Comparison of ENCODE assay signal across 9 mouse cellular contexts in genomic region chr8:87837266-87837665, GRCm38 (mm10).
DNase-seq lines count a peak whose midpoint lies in the region; ATAC-seq and TF ChIP-seq lines count a peak whose summit lies in the region.
"Had no signal": no experiment of that assay in that cellular context is flagged by ENCODE, and none has a peak within 500 bp of the region (broad histone marks: within the 10 kb centered on the region; RNA-seq: fewer than 3 reads in every experiment).

No protein-coding gene starts in this region.

- H3K4me3 ChIP-seq in lung, embryonic 15.5 days, result no peak overlapping the region
- H3K4me3 ChIP-seq in lung, postnatal 0 days (ENCODE audit: low read depth, low read length), result no peak overlapping the region
- peak overlapping the region; percentile 36 for H3K4me3 ChIP-seq in hindbrain, embryonic 10.5 days
- no peak overlapping the region for H3K4me3 ChIP-seq in limb, embryonic 15.5 days
- H3K4me3 ChIP-seq: myocyte had no signal

- no peaks in the 10 kb centered on the region for H3K9me3 ChIP-seq in lung, embryonic 15.5 days
- H3K9me3 ChIP-seq in lung, postnatal 0 days (ENCODE audit: low read length), result no peaks in the 10 kb centered on the region
- H3K9me3 ChIP-seq in hindbrain, embryonic 10.5 days, result no peaks in the 10 kb centered on the region
- H3K9me3 ChIP-seq in limb, embryonic 15.5 days, result no peaks in the 10 kb centered on the region

- 23% methylated on average over 6 of the region's 6 CpGs for WGBS in lung, embryonic 15.5 days
- WGBS in lung, postnatal 0 days, result 67% methylated on average over 4 of the region's 6 CpGs
- WGBS in hindbrain, embryonic 10.5 days, result 11% methylated on average over 6 of the region's 6 CpGs
- 13% methylated on average over 3 of the region's 6 CpGs for WGBS in limb, embryonic 15.5 days

- TF ChIP-seq CTCF in lung, postnatal 0 days (IDR thresholded peaks at IDR 0.05), result no peak

- no peaks in the 10 kb centered on the region for H3K27me3 ChIP-seq in lung, embryonic 15.5 days
- no peaks in the 10 kb centered on the region for H3K27me3 ChIP-seq in lung, postnatal 0 days (replicated peaks; ENCODE audit: insufficient read depth, low read length)
- no peaks in the 10 kb centered on the region for H3K27me3 ChIP-seq in hindbrain, embryonic 10.5 days (ENCODE audit: insufficient read depth, poor library complexity, severe bottlenecking)
- no peaks in the 10 kb centered on the region for H3K27me3 ChIP-seq in limb, embryonic 15.5 days

- peak overlapping the region; percentile 21 for H3K4me2 ChIP-seq in lung, embryonic 15.5 days
- H3K4me2 ChIP-seq in lung, postnatal 0 days (replicated peaks; ENCODE audit: low read depth, low read length), result no peak overlapping the region
- H3K4me2 ChIP-seq in limb, embryonic 15.5 days, result peak overlapping the region; percentile 32

- no peak for DNase-seq in lung, postnatal 0 days (ENCODE audit: low spot score)
- no peak for DNase-seq in hindbrain, embryonic 10.5 days (ENCODE audit: low spot score)
- no peak for DNase-seq in natural killer cell, adult 2 months (ENCODE audit: low spot score in 2 of 2)
- DNase-seq in Muller cell, postnatal 12 days (ENCODE audit: inconsistent ontology term), result no peak
- DNase-seq in layer of hippocampus, postnatal 14 days (ENCODE audit: low spot score in 2 of 2), result no peak
- DNase-seq: adrenal gland, postnatal 25 days had no signal

- no peak for TF ChIP-seq EP300 in lung, postnatal 0 days (IDR thresholded peaks at IDR 0.05)

- H3K36me3 ChIP-seq in lung, embryonic 15.5 days, result no peaks in the 10 kb centered on the region
- H3K36me3 ChIP-seq in lung, postnatal 0 days (ENCODE audit: insufficient read depth, low read length), result no peaks in the 10 kb centered on the region
- peaks cover 15% of the 10 kb centered on the region for H3K36me3 ChIP-seq in hindbrain, embryonic 10.5 days
- no peaks in the 10 kb centered on the region for H3K36me3 ChIP-seq in limb, embryonic 15.5 days

- peak overlapping the region; percentile 94 for H3K27ac ChIP-seq in lung, embryonic 15.5 days
- no peak overlapping the region for H3K27ac ChIP-seq in lung, postnatal 0 days (ENCODE audit: low read length)
- peak overlapping the region; percentile 94 for H3K27ac ChIP-seq in hindbrain, embryonic 10.5 days
- H3K27ac ChIP-seq in limb, embryonic 15.5 days, result peak overlapping the region; percentile 77

- ATAC-seq in lung, embryonic 15.5 days (ENCODE audit: borderline replicate concordance, extremely low read depth, low FRiP score, low TSS enrichment), result no peak; the same call in 1 of the 2 replicates
- ATAC-seq in lung, postnatal 0 days, result no peak
- no peak; the same call in 1 of the 2 replicates for ATAC-seq in limb, embryonic 15.5 days (ENCODE audit: insufficient number of reproducible peaks, low FRiP score, low TSS enrichment, low read depth)

- peaks cover 59% of the 10 kb centered on the region for H3K4me1 ChIP-seq in lung, embryonic 15.5 days
- H3K4me1 ChIP-seq in lung, postnatal 0 days (ENCODE audit: insufficient read depth, low read depth, low read length), result 0 out of 2 replicates have a peak, but pooled peaks cover 4% of the 10 kb centered on the region
- H3K4me1 ChIP-seq in hindbrain, embryonic 10.5 days (replicated peaks), result peaks cover 82% of the 10 kb centered on the region
- peaks cover 62% of the 10 kb centered on the region for H3K4me1 ChIP-seq in limb, embryonic 15.5 days

- no peak overlapping the region for H3K9ac ChIP-seq in lung, embryonic 15.5 days
- no peak overlapping the region for H3K9ac ChIP-seq in lung, postnatal 0 days (replicated peaks; ENCODE audit: low read depth)
- no peak overlapping the region for H3K9ac ChIP-seq in limb, embryonic 15.5 days
